Mouse (Mus musculus) embryonic fibroblast, embryonic 13.5 days (primary cell): Measurements from ENCODE around the gene Tmem200c. TPM values are rescaled to one million over a fixed set of nuclear protein-coding genes. Genes with fewer than 3 reads are reported as not detected.

Source experiments
- H3K27ac ChIP-seq: 2 replicates; pipeline ENCODE4 v1.5.1; 2012; ENCODE audit warnings: low read length, control low read depth, inconsistent platforms; ENCODE audit not compliant: insufficient read depth
- H3K4me1 ChIP-seq: 2 replicates; pipeline ENCODE4 v1.6.1; 2011; ENCODE audit warnings: low read length; ENCODE audit not compliant: control insufficient read depth, insufficient read depth
- H3K4me3 ChIP-seq: 2 replicates; pipeline ENCODE4 v1.5.1; 2011; ENCODE audit warnings: mild to moderate bottlenecking, control low read depth, low read length; ENCODE audit not compliant: insufficient read depth
- CTCF ChIP-seq: IDR thresholded peaks from 2 replicates; pipeline ENCODE4 v1.5.1; 2011; ENCODE audit warnings: mild to moderate bottlenecking, control low read depth, low read length, moderate library complexity, borderline replicate concordance; ENCODE audit not compliant: insufficient read depth
- POLR2A ChIP-seq: IDR thresholded peaks from 2 replicates; pipeline ENCODE4 v1.6.1; 2011; ENCODE audit warnings: low read depth, mild to moderate bottlenecking, control low read depth, low read length, moderate library complexity
- polyA plus RNA-seq: library from polyadenylated mRNA; stranded (reverse); fragments of >200 nt; gene quantifications from 2 replicates; pipeline ENCODE4 v1.2.4, GENCODE M21; 2011; ENCODE audit warnings: low read depth; ENCODE audit not compliant: missing spikeins, insufficient read length

Tmem200c gene
- polyA plus RNA-seq, 1 experiment = not detected

DNA sequence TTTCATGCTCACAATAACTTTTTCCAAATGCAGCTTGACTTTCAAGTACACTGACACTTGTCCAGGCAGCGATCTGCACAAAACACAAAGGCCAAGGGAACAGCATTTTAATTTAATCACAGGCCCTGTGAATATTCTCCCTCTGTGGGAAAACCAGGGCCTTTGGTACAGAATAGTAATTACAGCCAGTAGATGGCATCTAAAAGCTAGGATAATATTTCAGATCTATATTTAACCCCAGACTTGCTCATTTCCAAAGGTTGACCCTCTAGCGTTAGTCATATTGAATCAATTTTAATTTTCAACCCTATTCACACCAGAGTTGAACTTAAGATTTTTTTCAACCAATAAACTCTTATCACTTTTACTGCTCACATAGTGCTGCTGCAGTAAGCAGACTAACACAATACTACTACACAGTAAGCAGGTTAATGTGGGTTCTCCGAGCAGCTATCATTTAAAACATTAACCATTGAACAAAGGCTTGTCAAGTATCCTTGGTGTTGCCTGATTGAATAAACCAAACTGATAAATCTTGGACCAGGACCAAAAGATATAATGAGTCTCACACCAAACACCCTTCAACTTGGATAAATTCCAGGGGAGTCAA lies 57.2 kb downstream of the Tmem200c start:
- Histone ChIP-seq H3K4me3 (no peak overlapping the region), H3K4me1 (no peaks in the 10 kb centered on the region), H3K27ac (no peak overlapping the region)
- no peak for TF ChIP-seq CTCF
- TF ChIP-seq POLR2A = no peak

DNA sequence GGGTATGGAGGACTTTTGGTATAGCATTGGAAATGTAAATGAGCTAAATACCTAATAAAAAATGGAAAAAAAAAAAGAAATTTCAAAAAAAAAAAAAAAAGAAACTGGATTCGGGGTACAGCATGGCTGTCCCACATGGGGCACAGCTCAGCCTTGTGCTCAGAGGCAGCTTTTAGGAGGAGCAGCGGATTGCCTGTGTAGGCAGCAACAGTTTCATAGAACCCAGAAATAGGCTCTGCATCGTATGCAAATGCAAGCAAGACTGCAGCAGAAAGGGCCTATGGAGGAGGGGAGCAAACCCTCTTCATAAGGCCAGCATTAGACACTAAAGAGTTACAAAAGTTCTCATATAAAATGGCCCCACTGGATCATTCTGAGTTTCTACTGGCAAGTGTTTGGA lies 64.2 kb downstream of the Tmem200c start:
- TF ChIP-seq CTCF = no peak
- TF ChIP-seq POLR2A = no peak
- H3K4me3 ChIP-seq = no peak overlapping the region
- no peaks in the 10 kb centered on the region for H3K4me1 ChIP-seq
- no peak overlapping the region for H3K27ac ChIP-seq

Other genes with a start within 250 kb of the Tmem200c start
- gene Epb41l3, start 249.1 kb downstream of the Tmem200c start, polyA plus RNA-seq = 160 and 175 TPM in 2 replicates